Mouse (Mus musculus) olfactory bulb, adult 2 months (tissue): ENCODE measurements around the gene Pfn4.

Experiments
- CTCF ChIP-seq: fragments of 200-500 bp; IDR thresholded peaks from 2 replicates; pipeline ENCODE4 v1.5.1; 2012; ENCODE audit warnings: low read depth, mild to moderate bottlenecking, low read length, moderate library complexity; ENCODE audit not compliant: insufficient read depth
- POLR2A ChIP-seq: fragments of 200-500 bp; IDR thresholded peaks from 2 replicates; pipeline ENCODE4 v1.6.1; 2012; ENCODE audit warnings: mild to moderate bottlenecking, low read depth, low read length, moderate library complexity; ENCODE audit not compliant: insufficient read depth

GRCm38 (mm10) chr12:4811705-4812104 is 42.9 kb downstream of the Pfn4 start:
- TF ChIP-seq CTCF (no peak), POLR2A (no peak)
